Mouse (Mus musculus): ENCODE results near the gene Olfr1564. TPM values are rescaled to one million over a fixed set of nuclear protein-coding genes. Genes with fewer than 3 reads are reported as not detected.
"Not testable (repeated sequence)": the region's sequence is repeated elsewhere in the genome, so short reads cannot be mapped to it uniquely, and the experiment has no call there.

Gene Olfr1564
- 0.04 TPM in 1 of 2 replicates, not detected in the other for polyA plus RNA-seq (2015; fragmentation: Nextera tagmentation; extraction: Ambion mirVana)

GRCm38 (mm10) chr17:33221590-33221989 is at the start of gene Olfr1564:
Olfr1564 (minus strand) TSS chr17:33221690.
- no peaks in the 10 kb centered on the region for H3K4me1 ChIP-seq
- peaks cover 14% of the 10 kb centered on the region; the same call in 1 of the 2 replicates for H3K9me3 ChIP-seq
- no peak within 1 kb of the TSS for H3K9ac ChIP-seq
- H3K27me3 ChIP-seq (replicated peaks) = no peaks in the 10 kb centered on the region
- H3K4me3 ChIP-seq = no peak within 1 kb of the TSS
- H3K27ac ChIP-seq (replicated peaks) = no peak within 1 kb of the TSS
- ATAC-seq (ENCODE audit: extremely low read depth, insufficient number of reproducible peaks, low FRiP score, low TSS enrichment) = no peak
- WGBS = 66% methylated on average over 2 of the region's 2 CpGs
- no peaks in the 10 kb centered on the region for H3K36me3 ChIP-seq
- H3K4me2 ChIP-seq = no peak within 1 kb of the TSS

GRCm38 (mm10) chr17:33268907-33269306 is 47.4 kb upstream of the Olfr1564 start:
- Histone ChIP-seq H3K36me3 (no peaks in the 10 kb centered on the region), H3K9ac (no peak overlapping the region), H3K27me3 (replicated peaks) (peaks cover 15% of the 10 kb centered on the region), H3K4me3 (no peak overlapping the region), H3K27ac (replicated peaks) (no peak overlapping the region), H3K4me1 (no peaks in the 10 kb centered on the region), H3K9me3 (no peaks in the 10 kb centered on the region), H3K4me2 (no peak overlapping the region)
- 77% methylated on average over 9 of the region's 9 CpGs for WGBS
- ATAC-seq (ENCODE audit: extremely low read depth, insufficient number of reproducible peaks, low FRiP score, low TSS enrichment) = no peak

- ATAC-seq (ENCODE audit: extremely low read depth, insufficient number of reproducible peaks, low FRiP score, low TSS enrichment) = no peak
- Histone ChIP-seq H3K27me3 (replicated peaks) (peaks cover 15% of the 10 kb centered on the region), H3K4me1 (no peaks in the 10 kb centered on the region), H3K9me3 (no peaks in the 10 kb centered on the region), H3K4me3 (no peak within 1 kb of the TSS), H3K4me2 (no peak within 1 kb of the TSS), H3K36me3 (no peaks in the 10 kb centered on the region), H3K27ac (replicated peaks) (no peak within 1 kb of the TSS), H3K9ac (no peak within 1 kb of the TSS)
- 76% methylated on average over 1 of the region's 1 CpGs for WGBS
These were observed 42.9 kb upstream of the Olfr1564 start, which contains the start of gene Olfr63 for GRCm38 (mm10) chr17:33264376-33264775. Olfr63 (plus strand) TSS chr17:33264676.

- H3K4me1 ChIP-seq; H3K4me2 ChIP-seq; H3K4me3 ChIP-seq; ATAC-seq (ENCODE audit: extremely low read depth, insufficient number of reproducible peaks, low FRiP score, low TSS enrichment); H3K27me3 ChIP-seq (replicated peaks); H3K27ac ChIP-seq (replicated peaks); H3K9ac ChIP-seq; H3K9me3 ChIP-seq; H3K36me3 ChIP-seq: not testable (repeated sequence)
- WGBS = no CpG with 5 or more reads among the region's 2 CpGs
These were observed 33.8 kb upstream of the Olfr1564 start for GRCm38 (mm10) chr17:33255319-33255657.

GRCm38 (mm10) chr17:33254530-33255318 is 33.2 kb upstream of the Olfr1564 start, which contains the start of gene Zfp955a:
Zfp955a (minus strand) TSS chr17:33255145.
- not testable (repeated sequence) for H3K27ac ChIP-seq (replicated peaks); H3K36me3 ChIP-seq; H3K9me3 ChIP-seq; H3K4me1 ChIP-seq; H3K9ac ChIP-seq; H3K27me3 ChIP-seq (replicated peaks)
- peak; percentile 77; the same call in 1 of the 2 replicates for ATAC-seq (ENCODE audit: extremely low read depth, insufficient number of reproducible peaks, low FRiP score, low TSS enrichment)
- WGBS = 44% methylated on average over 1 of the region's 34 CpGs
- Histone ChIP-seq H3K4me3 (peak within 1 kb of the TSS; percentile 27), H3K4me2 (peak within 1 kb of the TSS; percentile 49)

GRCm38 (mm10) chr17:33236646-33237045 is 15.2 kb upstream of the Olfr1564 start:
- 90% methylated on average over 1 of the region's 1 CpGs for WGBS
- not testable (repeated sequence) for H3K27ac ChIP-seq (replicated peaks); H3K4me2 ChIP-seq; ATAC-seq (ENCODE audit: extremely low read depth, insufficient number of reproducible peaks, low FRiP score, low TSS enrichment); H3K4me3 ChIP-seq; H3K9ac ChIP-seq; H3K27me3 ChIP-seq (replicated peaks); H3K4me1 ChIP-seq
- Histone ChIP-seq H3K9me3 (peaks cover 14% of the 10 kb centered on the region), H3K36me3 (peaks cover 30% of the 10 kb centered on the region)

- not testable (repeated sequence) for H3K4me2 ChIP-seq
These were observed 30.5 kb downstream of the Olfr1564 start, which contains the start of gene Olfr239 for GRCm38 (mm10) chr17:33191002-33191401. Olfr239 (plus strand) TSS chr17:33191302.

GRCm38 (mm10) chr17:33168147-33168546 is 53.3 kb downstream of the Olfr1564 start, which contains the start of gene Olfr55:
Olfr55 (plus strand) TSS chr17:33168447.
- H3K9me3 ChIP-seq; H3K4me1 ChIP-seq; ATAC-seq (ENCODE audit: extremely low read depth, insufficient number of reproducible peaks, low FRiP score, low TSS enrichment); H3K27ac ChIP-seq (replicated peaks); H3K9ac ChIP-seq; H3K4me3 ChIP-seq; H3K4me2 ChIP-seq; H3K36me3 ChIP-seq; H3K27me3 ChIP-seq (replicated peaks): not testable (repeated sequence)
- 65% methylated on average over 1 of the region's 1 CpGs for WGBS

More at GRCm38 (mm10) chr17:33191002-33191401, 30.5 kb downstream of the Olfr1564 start, which contains the start of gene Olfr239:
- not testable (repeated sequence) for H3K9ac ChIP-seq; H3K36me3 ChIP-seq; H3K27me3 ChIP-seq (replicated peaks); H3K4me3 ChIP-seq; H3K27ac ChIP-seq (replicated peaks); H3K9me3 ChIP-seq; H3K4me1 ChIP-seq; ATAC-seq (ENCODE audit: extremely low read depth, insufficient number of reproducible peaks, low FRiP score, low TSS enrichment)
- WGBS = no CpG with 5 or more reads among the region's 2 CpGs

Other genes starting within 250 kb of the Olfr1564 start
- 7.0 and 7.7 TPM in 2 replicates for gene Zfp952, start 228.6 kb downstream of the Olfr1564 start, polyA plus RNA-seq (2015; fragmentation: Nextera tagmentation; extraction: Ambion mirVana)
- gene Zfp763, start 188.3 kb downstream of the Olfr1564 start, polyA plus RNA-seq (2015; fragmentation: Nextera tagmentation; extraction: Ambion mirVana) = 5.5 and 6.3 TPM in 2 replicates
- gene 4921501E09Rik, start 153.6 kb downstream of the Olfr1564 start, polyA plus RNA-seq (2015; fragmentation: Nextera tagmentation; extraction: Ambion mirVana) = not detected in 2 replicates
- gene Zfp563, start 132.4 kb downstream of the Olfr1564 start, polyA plus RNA-seq (2015; fragmentation: Nextera tagmentation; extraction: Ambion mirVana) = 4.6 and 4.9 TPM in 2 replicates
- gene Morc2b, start 82.0 kb downstream of the Olfr1564 start, polyA plus RNA-seq (2015; fragmentation: Nextera tagmentation; extraction: Ambion mirVana) = 0.10 TPM in 1 of 2 replicates, not detected in the other
- gene Olfr55, start 53.2 kb downstream of the Olfr1564 start, polyA plus RNA-seq (2015; fragmentation: Nextera tagmentation; extraction: Ambion mirVana) = not detected in 2 replicates
- not detected in 2 replicates for gene Olfr239, start 30.4 kb downstream of the Olfr1564 start, polyA plus RNA-seq (2015; fragmentation: Nextera tagmentation; extraction: Ambion mirVana)
- 11.8 and 12.2 TPM in 2 replicates for gene Zfp955a, start 33.5 kb upstream of the Olfr1564 start, polyA plus RNA-seq (2015; fragmentation: Nextera tagmentation; extraction: Ambion mirVana)
- gene Olfr63, start 43.0 kb upstream of the Olfr1564 start, polyA plus RNA-seq (2015; fragmentation: Nextera tagmentation; extraction: Ambion mirVana) = 0.05 TPM in 1 of 2 replicates, not detected in the other
- 8.1 and 8.6 TPM in 2 replicates for gene Zfp955b, start 67.9 kb upstream of the Olfr1564 start, polyA plus RNA-seq (2015; fragmentation: Nextera tagmentation; extraction: Ambion mirVana)
- 4.6 and 5.9 TPM in 2 replicates for gene Zfp81, start 137.2 kb upstream of the Olfr1564 start, polyA plus RNA-seq (2015; fragmentation: Nextera tagmentation; extraction: Ambion mirVana)
- gene Zfp101, start 173.0 kb upstream of the Olfr1564 start, polyA plus RNA-seq (2015; fragmentation: Nextera tagmentation; extraction: Ambion mirVana) = 7.1 and 7.5 TPM in 2 replicates
- gene Actl9, start 211.2 kb upstream of the Olfr1564 start, polyA plus RNA-seq (2015; fragmentation: Nextera tagmentation; extraction: Ambion mirVana) = not detected in 2 replicates

Data from heart, embryonic 13.5 days (tissue).